Mouse (Mus musculus) myocyte (in vitro differentiated cells): ENCODE measurements around the gene Usp30.

ENCODE experiments used
- CEBPB ChIP-seq: IDR thresholded peaks from 2 replicates; pipeline ENCODE4 v1.6.1; 2011; ENCODE audit warnings: mild to moderate bottlenecking, moderate library complexity; ENCODE audit not compliant: poor library complexity, insufficient read depth, severe bottlenecking
- E2F4 ChIP-seq: IDR thresholded peaks from one replicate; pipeline ENCODE4 v1.6.1; 2011; ENCODE audit warnings: mild to moderate bottlenecking, control low read depth, moderate library complexity; ENCODE audit not compliant: insufficient read depth
- MAX ChIP-seq: IDR thresholded peaks from one replicate; pipeline ENCODE4 v1.6.1; 2011; ENCODE audit warnings: low read depth, mild to moderate bottlenecking, control low read depth
- MYOD1 ChIP-seq, 3 experiments: IDR thresholded peaks; one replicate each; pipeline ENCODE4 v1.6.1; 2011; ENCODE audit warnings: control low read depth in 2 of 3, low read depth in 2 of 3, mild to moderate bottlenecking in 2 of 3, moderate library complexity in 1 of 3; ENCODE audit not compliant: insufficient read length in 2 of 3, control insufficient read depth in 1 of 3
- MYOG ChIP-seq, 3 experiments: IDR thresholded peaks; one replicate each; pipeline ENCODE4 v1.6.1; 2011; ENCODE audit warnings: control low read depth in 2 of 3, low read depth in 2 of 3, mild to moderate bottlenecking in 2 of 3; ENCODE audit not compliant: insufficient read length in 2 of 3, control insufficient read depth in 1 of 3, insufficient read depth in 1 of 3
- POLR2A ChIP-seq: IDR thresholded peaks from one replicate; pipeline ENCODE4 v1.6.1; 2011; ENCODE audit warnings: low read depth, mild to moderate bottlenecking, control low read depth, moderate library complexity; ENCODE audit not compliant: insufficient read length
- POLR2AphosphoS2 ChIP-seq: IDR thresholded peaks from one replicate; pipeline ENCODE4 v1.6.1; 2011; ENCODE audit warnings: low read depth, control low read depth; ENCODE audit not compliant: insufficient read length
- REST ChIP-seq: IDR thresholded peaks from one replicate; pipeline ENCODE4 v1.6.1; 2011; ENCODE audit warnings: mild to moderate bottlenecking, control low read depth, moderate library complexity; ENCODE audit not compliant: insufficient read depth, insufficient read length
- SRF ChIP-seq: IDR thresholded peaks from one replicate; pipeline ENCODE4 v1.6.1; 2011; ENCODE audit warnings: low read depth; ENCODE audit not compliant: control insufficient read depth, insufficient read length
- TCF12 ChIP-seq: IDR thresholded peaks from one replicate; pipeline ENCODE4 v1.6.1; 2011; ENCODE audit warnings: mild to moderate bottlenecking, control low read depth; ENCODE audit not compliant: poor library complexity, insufficient read depth, severe bottlenecking
- TCF3 ChIP-seq: IDR thresholded peaks from one replicate; pipeline ENCODE4 v1.6.1; 2011; ENCODE audit warnings: low read depth, control low read depth; ENCODE audit not compliant: insufficient read length
- USF1 ChIP-seq: IDR thresholded peaks from one replicate; pipeline ENCODE4 v1.6.1; 2011; ENCODE audit warnings: low read depth, mild to moderate bottlenecking, control low read depth, moderate library complexity

DNA sequence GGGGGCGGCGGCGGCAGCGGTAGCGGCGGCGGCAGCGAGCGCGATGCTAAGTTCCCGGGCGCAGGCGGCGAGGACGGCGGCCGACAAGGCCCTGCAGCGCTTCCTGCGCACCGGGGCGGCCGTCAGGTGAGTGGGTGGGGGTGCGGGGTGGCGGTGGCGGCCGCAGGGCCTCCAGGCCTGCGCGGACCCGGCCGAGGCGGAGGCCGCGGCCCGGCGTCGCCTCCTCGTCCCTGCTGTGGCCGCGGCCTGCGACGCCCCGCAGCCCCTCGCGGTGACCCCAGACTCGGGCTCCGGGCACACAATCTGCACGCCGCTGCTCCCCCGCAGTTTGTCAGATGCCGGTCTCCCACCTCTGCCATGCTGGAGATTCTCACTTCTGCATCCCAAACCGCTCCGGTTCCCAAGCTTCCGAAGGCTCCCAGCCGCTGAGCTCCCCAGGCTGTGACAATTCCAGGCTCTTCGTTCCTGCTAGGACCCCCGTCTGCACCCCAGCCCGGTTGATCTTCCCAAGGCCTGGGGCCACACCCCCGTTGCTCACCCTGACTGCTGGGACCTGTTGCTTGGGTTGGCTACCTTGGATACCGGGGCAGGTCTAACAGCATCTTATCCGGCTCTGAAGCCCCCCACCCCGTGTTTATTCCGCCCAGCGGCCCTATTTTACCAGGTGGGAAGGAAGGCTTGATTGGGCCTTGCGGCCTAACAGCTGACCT, 35.3 kb downstream of the Usp30 start:
- TF ChIP-seq POLR2A = peak; percentile 29
- no peak for TF ChIP-seq POLR2AphosphoS2
- TF ChIP-seq SRF = no peak
- TF ChIP-seq MYOG (IDR thresholded peaks at IDR 0.05; ENCODE audit: control insufficient read depth in 1 of 3, insufficient read depth in 1 of 3, insufficient read length in 2 of 3, low read depth in 2 of 3) = no peak
- TF ChIP-seq MYOD1 (IDR thresholded peaks at IDR 0.05; ENCODE audit: control insufficient read depth in 1 of 3, insufficient read length in 2 of 3, low read depth in 2 of 3) = no peak
- TF ChIP-seq E2F4 = no peak
- TF ChIP-seq USF1 = no peak
- no peak for TF ChIP-seq TCF12
- no peak for TF ChIP-seq MAX
- no peak for TF ChIP-seq CEBPB
- TF ChIP-seq TCF3 = no peak
- no peak for TF ChIP-seq REST
